Mouse (Mus musculus): ENCODE measurements at regions not wholly inside any gene's neighbourhood (a gene's known extent, or its start where the extent isn't known, plus 50 kb on each side); places are given as distances from the start of the nearest gene placed in this dataset.

DNA sequence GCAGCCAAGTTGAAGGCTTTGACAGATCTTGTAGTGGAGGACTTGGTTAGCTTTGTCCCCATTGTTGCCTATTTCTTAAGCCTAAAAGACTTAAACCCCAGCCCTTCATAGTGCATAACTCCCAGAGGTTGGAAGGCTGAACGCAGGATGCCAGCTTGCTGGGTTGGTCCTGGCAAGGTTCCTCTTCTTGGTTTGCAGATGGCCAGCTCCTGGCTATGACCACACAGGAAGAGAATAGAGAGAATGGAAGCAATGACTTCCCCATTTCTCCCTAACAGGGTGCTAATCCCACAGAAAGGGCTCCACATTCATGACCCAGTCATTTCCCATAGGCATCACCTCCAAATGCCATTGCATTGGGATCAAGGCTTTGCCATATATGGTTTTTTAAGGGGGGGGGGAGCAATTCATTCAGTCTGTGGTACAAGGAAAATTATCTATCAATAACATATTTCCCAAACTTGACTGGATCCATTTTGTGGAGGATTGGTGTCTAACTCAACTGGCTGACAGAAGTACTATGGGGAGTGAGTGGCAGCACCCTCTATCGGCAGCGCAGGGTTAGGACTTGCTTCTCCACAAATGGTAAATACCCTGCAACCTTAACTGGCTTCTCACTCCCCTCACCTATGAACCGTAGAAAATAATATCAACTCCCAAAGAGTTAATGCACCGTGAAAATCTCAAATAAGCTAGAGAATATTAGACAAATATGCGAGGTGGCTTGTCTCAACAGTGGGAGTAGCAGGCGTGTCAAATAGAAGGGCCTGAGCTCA, 99.4 kb downstream of the Rps24 start:
- no peaks in the 10 kb centered on the region for H3K36me3 ChIP-seq (ENCODE audit: control insufficient read depth, insufficient read depth, low read length)
- H3K9ac ChIP-seq (ENCODE audit: low read depth, low read length), result no peak overlapping the region
- H3K27ac ChIP-seq (ENCODE audit: low read depth, low read length), result no peak overlapping the region
- H3K9me3 ChIP-seq (replicated peaks; ENCODE audit: control insufficient read depth, low read length), result no peaks in the 10 kb centered on the region
- H3K4me1 ChIP-seq (ENCODE audit: control insufficient read depth, insufficient read depth, low read length), result no peaks in the 10 kb centered on the region
- H3K4me3 ChIP-seq (ENCODE audit: low read depth, low read length), result no peak overlapping the region
- H3K4me2 ChIP-seq, result no peak overlapping the region
- no peaks in the 10 kb centered on the region for H3K27me3 ChIP-seq (ENCODE audit: control insufficient read depth, insufficient read depth, low read length)
- ATAC-seq (replicated peaks; ENCODE audit: insufficient number of reproducible peaks, low FRiP score, low TSS enrichment), result no peak
- WGBS (ENCODE audit: insufficient replicate concordance), result 53% methylated on average over 7 of the region's 7 CpGs

DNA sequence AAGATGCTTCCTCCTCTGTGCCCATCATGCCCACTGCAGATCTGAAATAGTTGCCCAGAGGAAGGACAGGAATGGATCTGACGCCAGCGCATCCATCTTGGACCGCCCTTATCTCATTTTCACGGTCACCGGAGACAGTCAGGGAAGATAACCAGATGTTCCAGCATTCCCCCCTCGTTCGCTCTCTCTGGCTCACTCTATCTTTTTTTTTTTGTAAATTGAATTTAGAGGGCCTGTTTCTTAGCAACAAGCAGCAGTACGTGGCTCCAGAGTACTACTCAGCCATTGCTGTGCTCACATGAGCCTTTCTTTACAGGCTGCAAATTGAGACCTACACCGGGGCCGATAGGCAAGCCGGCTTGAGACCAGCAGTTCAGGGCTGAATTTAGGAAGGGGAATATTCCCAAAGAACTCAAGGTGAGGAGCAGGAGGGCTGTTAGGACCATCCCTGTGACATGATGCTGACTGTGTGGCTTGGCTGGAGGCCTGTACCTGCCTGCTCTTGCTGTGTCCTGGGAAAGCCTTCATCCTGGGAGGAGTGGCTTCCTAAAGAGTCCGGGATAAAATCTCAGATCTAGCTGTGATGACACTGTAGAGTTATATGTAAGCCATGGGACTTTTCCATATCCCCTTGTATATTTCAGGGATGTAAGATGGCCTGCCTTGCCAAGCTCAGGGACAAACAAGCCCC, 100.2 kb downstream of the Rps24 start:
- WGBS (ENCODE audit: insufficient replicate concordance), result 56% methylated on average over 12 of the region's 12 CpGs
- H3K27me3 ChIP-seq (ENCODE audit: control insufficient read depth, insufficient read depth, low read length), result no peaks in the 10 kb centered on the region
- H3K4me1 ChIP-seq (ENCODE audit: control insufficient read depth, insufficient read depth, low read length), result no peaks in the 10 kb centered on the region
- no peaks in the 10 kb centered on the region for H3K9me3 ChIP-seq (replicated peaks; ENCODE audit: control insufficient read depth, low read length)
- H3K27ac ChIP-seq (ENCODE audit: low read depth, low read length), result no peak overlapping the region
- no peak overlapping the region for H3K9ac ChIP-seq (ENCODE audit: low read depth, low read length)
- H3K36me3 ChIP-seq (ENCODE audit: control insufficient read depth, insufficient read depth, low read length), result no peaks in the 10 kb centered on the region
- H3K4me2 ChIP-seq, result no peak overlapping the region
- no peak overlapping the region for H3K4me3 ChIP-seq (ENCODE audit: low read depth, low read length)
- ATAC-seq (replicated peaks; ENCODE audit: insufficient number of reproducible peaks, low FRiP score, low TSS enrichment), result no peak

DNA sequence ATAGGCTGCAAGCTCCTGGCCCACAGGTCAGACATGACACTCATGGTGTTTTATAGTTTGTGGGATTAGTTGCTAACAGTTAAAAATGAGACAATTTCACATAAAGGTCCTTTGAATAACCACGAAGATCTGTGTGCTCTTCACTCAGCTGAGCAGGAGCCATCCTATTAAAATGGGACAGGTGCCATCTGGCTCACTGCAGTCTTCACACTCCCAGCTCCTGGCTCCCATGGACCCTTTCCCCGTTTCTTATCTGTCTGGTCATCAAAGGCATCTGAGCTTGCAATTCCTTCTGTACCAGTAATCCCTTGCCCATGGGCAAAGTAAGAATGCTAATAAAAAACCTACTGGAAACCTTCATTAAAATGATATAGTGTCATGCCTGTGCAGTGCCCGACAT, 101.1 kb downstream of the Rps24 start:
- Histone ChIP-seq H3K9me3 (replicated peaks; ENCODE audit: control insufficient read depth, low read length) (no peaks in the 10 kb centered on the region), H3K27me3 (ENCODE audit: control insufficient read depth, insufficient read depth, low read length) (no peaks in the 10 kb centered on the region), H3K4me2 (no peak overlapping the region), H3K4me3 (ENCODE audit: low read depth, low read length) (no peak overlapping the region), H3K36me3 (ENCODE audit: control insufficient read depth, insufficient read depth, low read length) (no peaks in the 10 kb centered on the region), H3K9ac (ENCODE audit: low read depth, low read length) (no peak overlapping the region), H3K27ac (ENCODE audit: low read depth, low read length) (no peak overlapping the region), H3K4me1 (ENCODE audit: control insufficient read depth, insufficient read depth, low read length) (no peaks in the 10 kb centered on the region)
- 70% methylated on average over 3 of the region's 3 CpGs for WGBS (ENCODE audit: insufficient replicate concordance)
- no peak for ATAC-seq (replicated peaks; ENCODE audit: insufficient number of reproducible peaks, low FRiP score, low TSS enrichment)

DNA sequence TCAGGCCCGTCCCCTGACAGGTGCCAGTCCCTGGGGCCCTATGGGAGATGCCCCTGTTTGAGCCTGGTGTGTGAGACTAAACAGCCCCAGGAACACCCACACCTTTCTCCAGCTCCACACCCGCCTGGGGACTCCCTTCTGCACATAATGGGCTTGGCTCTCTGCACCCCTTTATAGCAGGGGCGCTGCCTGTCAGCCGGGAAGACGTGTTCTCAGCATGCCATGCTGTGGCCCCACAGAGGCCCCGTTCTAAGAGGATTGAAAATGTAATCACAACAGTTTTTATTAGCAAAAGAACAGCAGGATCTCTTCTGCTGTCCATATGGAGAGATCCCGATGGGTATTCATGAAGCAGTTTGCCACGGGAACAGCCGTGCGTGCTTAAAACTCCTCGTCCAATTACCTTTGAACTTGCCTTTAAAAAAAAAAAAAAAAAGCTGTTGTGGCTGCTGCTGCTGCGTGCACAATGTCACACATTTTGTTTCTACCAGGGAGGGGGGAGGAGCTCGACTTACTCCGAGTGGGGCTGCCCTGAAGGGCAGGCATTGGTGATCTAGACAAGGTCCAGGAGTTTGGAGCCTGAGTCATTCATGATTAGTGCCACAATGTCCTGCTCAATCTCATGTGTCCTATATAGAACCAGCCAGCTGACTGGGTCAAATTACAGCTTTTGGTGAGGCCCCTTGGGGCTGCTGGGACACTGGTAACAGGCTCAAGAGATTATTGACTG, 119.7 kb downstream of the Rps24 start:
- Histone ChIP-seq H3K4me3 (ENCODE audit: low read depth, low read length) (no peak overlapping the region), H3K4me1 (ENCODE audit: control insufficient read depth, insufficient read depth, low read length) (peaks cover 15% of the 10 kb centered on the region), H3K36me3 (ENCODE audit: control insufficient read depth, insufficient read depth, low read length) (no peaks in the 10 kb centered on the region), H3K27ac (ENCODE audit: low read depth, low read length) (peak overlapping the region; percentile 22; the same call in 1 of the 2 replicates), H3K4me2 (peak overlapping the region; percentile 14), H3K9ac (ENCODE audit: low read depth, low read length) (peak overlapping the region; percentile 46; the same call in 1 of the 2 replicates), H3K9me3 (replicated peaks; ENCODE audit: control insufficient read depth, low read length) (no peaks in the 10 kb centered on the region), H3K27me3 (ENCODE audit: control insufficient read depth, insufficient read depth, low read length) (no peaks in the 10 kb centered on the region)
- ATAC-seq (replicated peaks; ENCODE audit: insufficient number of reproducible peaks, low FRiP score, low TSS enrichment), result 0 out of 2 replicates have a peak, but pooled peaks have one; percentile 42
- WGBS (ENCODE audit: insufficient replicate concordance), result 31% methylated on average over 14 of the region's 14 CpGs

DNA sequence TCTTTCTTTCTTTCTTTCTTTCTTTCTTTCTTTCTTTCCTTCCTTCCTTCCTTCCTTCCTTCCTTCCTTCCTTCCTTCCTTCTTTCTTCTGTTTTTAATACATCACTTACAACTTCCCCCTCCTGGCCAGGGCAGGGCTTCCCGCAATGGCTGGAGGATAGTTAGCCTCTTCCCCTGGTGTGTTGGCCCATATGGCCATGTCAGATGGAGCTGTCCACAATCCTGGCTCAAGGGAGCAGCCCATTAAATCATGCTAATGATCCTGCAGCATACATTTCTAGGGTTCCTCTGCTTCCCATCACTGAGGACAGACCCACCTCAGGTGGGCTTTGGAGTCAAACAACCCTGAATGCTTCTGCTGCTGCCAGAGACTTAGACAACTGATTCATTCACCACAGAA, 121.4 kb downstream of the Rps24 start:
- H3K4me1 ChIP-seq (ENCODE audit: control insufficient read depth, insufficient read depth, low read length), result peaks cover 15% of the 10 kb centered on the region
- no peaks in the 10 kb centered on the region for H3K27me3 ChIP-seq (ENCODE audit: control insufficient read depth, insufficient read depth, low read length)
- no peak overlapping the region for H3K9ac ChIP-seq (ENCODE audit: low read depth, low read length)
- no peaks in the 10 kb centered on the region for H3K36me3 ChIP-seq (ENCODE audit: control insufficient read depth, insufficient read depth, low read length)
- 88% methylated on average over 1 of the region's 1 CpGs for WGBS (ENCODE audit: insufficient replicate concordance)
- no peak overlapping the region for H3K4me3 ChIP-seq (ENCODE audit: low read depth, low read length)
- no peak overlapping the region for H3K4me2 ChIP-seq
- no peak for ATAC-seq (replicated peaks; ENCODE audit: insufficient number of reproducible peaks, low FRiP score, low TSS enrichment)
- no peak overlapping the region for H3K27ac ChIP-seq (ENCODE audit: low read depth, low read length)
- no peaks in the 10 kb centered on the region for H3K9me3 ChIP-seq (replicated peaks; ENCODE audit: control insufficient read depth, low read length)

DNA sequence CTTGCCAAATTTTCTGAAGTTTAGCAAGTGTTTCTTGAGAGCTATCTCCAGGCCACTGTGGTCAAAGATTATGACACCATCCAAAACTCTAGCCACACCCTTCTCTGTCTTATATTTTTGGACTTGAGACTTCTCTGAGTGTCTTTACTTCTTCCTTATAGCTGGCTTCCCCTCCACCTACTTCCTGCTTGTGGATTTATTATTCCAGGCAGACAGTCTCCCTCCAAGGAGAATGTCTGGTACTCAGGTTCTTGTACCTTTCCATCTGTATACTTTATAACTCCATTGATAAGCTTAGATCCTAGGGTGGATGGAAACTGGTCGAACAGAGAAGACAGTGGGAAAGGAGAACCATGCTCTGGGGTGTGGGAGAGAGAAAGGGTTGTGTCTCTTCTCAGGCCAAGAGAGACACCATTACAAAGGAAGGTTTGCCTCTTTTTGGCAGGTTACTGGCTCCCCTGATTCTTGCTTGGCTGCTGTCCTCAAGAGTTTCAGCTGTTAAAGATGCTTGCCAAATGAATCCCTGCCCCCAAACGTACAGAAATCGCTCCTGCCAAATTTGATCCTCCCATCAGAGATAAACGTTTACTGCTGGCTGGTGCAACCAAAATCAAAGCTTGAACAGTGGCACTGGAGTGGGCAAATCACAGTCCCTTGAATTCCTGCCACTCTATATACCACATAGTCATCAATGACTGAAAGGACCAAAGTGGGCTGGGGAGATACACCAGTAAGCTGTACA, 125.5 kb downstream of the Rps24 start:
- H3K9me3 ChIP-seq (replicated peaks; ENCODE audit: control insufficient read depth, low read length), result no peaks in the 10 kb centered on the region
- peaks cover 12% of the 10 kb centered on the region for H3K4me1 ChIP-seq (ENCODE audit: control insufficient read depth, insufficient read depth, low read length)
- 67% methylated on average over 4 of the region's 4 CpGs for WGBS (ENCODE audit: insufficient replicate concordance)
- H3K4me3 ChIP-seq (ENCODE audit: low read depth, low read length), result no peak overlapping the region
- H3K27me3 ChIP-seq (ENCODE audit: control insufficient read depth, insufficient read depth, low read length), result no peaks in the 10 kb centered on the region
- H3K36me3 ChIP-seq (ENCODE audit: control insufficient read depth, insufficient read depth, low read length), result no peaks in the 10 kb centered on the region
- no peak overlapping the region for H3K4me2 ChIP-seq
- no peak overlapping the region for H3K27ac ChIP-seq (ENCODE audit: low read depth, low read length)
- no peak overlapping the region for H3K9ac ChIP-seq (ENCODE audit: low read depth, low read length)
- ATAC-seq (replicated peaks; ENCODE audit: insufficient number of reproducible peaks, low FRiP score, low TSS enrichment), result no peak

DNA sequence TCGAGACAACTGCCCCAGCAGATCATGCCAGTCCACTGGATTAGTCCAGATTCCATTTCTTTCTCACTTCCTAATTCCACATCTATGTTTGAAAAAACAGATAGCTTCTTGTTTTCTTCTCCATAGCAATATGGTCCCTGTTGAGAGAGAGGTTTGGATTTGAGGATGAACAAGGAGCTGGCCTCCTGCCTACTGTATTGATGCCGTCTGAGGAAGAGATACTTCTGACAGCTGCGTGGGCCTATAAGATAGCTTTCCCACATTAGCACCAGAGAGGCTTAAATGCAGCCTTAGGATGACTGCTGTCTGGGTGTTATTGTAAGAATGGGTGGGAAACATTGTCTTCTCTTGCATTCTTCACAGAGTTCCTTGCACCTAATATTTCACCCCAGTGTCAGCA, 128.9 kb downstream of the Rps24 start:
- Histone ChIP-seq H3K27ac (ENCODE audit: low read depth, low read length) (no peak overlapping the region), H3K4me3 (ENCODE audit: low read depth, low read length) (no peak overlapping the region), H3K9ac (ENCODE audit: low read depth, low read length) (no peak overlapping the region), H3K36me3 (ENCODE audit: control insufficient read depth, insufficient read depth, low read length) (no peaks in the 10 kb centered on the region), H3K4me1 (ENCODE audit: control insufficient read depth, insufficient read depth, low read length) (peaks cover 14% of the 10 kb centered on the region), H3K9me3 (replicated peaks; ENCODE audit: control insufficient read depth, low read length) (no peaks in the 10 kb centered on the region), H3K4me2 (no peak overlapping the region), H3K27me3 (ENCODE audit: control insufficient read depth, insufficient read depth, low read length) (no peaks in the 10 kb centered on the region)
- WGBS (ENCODE audit: insufficient replicate concordance), result 80% methylated on average over 3 of the region's 3 CpGs
- ATAC-seq (replicated peaks; ENCODE audit: insufficient number of reproducible peaks, low FRiP score, low TSS enrichment), result no peak

All from heart, embryonic 11.5 days (tissue).